Mouse (Mus musculus): ENCODE measurements around the gene Ddx25.
A peak's percentile ranks its signal among the peaks of the same experiment; 100 is the strongest.

Ddx25 gene

DNA sequence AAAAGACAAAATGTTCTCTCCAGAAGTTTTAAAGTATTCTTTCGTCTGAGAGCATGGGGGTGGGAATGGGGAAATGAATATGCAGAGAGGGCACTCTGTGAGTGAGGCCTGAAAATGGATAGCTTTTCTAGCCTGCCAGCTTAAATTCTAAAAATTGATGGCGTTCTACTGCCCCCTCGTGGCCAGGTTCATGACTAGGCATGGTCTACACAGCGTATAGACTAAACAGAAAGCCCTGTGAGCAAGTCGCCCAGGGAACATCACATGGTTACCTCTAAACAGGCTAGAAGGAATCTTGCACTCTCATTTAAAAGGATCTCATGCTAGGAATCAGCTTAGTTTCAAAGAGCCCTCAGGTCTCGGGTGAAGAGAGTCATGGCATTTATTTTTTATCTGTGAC is 16.8 kb downstream of the Ddx25 start:
- DNase-seq (ENCODE audit: low read depth, low spot score) = peak; percentile 88

DNA sequence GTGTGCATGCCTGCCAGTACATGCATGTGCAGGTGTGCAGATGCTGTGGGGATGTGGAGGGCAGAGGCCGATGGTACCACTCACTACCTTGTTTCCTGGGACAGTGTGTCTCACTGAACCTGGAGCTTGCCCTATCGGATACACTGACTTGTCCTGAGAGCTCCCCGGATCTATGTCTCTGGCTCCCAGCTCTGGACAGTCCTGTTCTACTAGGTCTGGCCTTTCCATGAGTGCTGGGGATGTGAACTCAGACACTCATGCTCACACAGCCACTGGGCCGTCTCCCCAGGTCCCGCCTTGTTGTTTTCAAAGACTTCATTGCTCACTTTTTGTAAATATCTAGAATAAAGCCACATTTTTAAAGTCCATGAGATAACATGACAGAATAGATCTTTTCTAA is 17.3 kb downstream of the Ddx25 start:
- no peak for DNase-seq (ENCODE audit: low read depth, low spot score)

DNA sequence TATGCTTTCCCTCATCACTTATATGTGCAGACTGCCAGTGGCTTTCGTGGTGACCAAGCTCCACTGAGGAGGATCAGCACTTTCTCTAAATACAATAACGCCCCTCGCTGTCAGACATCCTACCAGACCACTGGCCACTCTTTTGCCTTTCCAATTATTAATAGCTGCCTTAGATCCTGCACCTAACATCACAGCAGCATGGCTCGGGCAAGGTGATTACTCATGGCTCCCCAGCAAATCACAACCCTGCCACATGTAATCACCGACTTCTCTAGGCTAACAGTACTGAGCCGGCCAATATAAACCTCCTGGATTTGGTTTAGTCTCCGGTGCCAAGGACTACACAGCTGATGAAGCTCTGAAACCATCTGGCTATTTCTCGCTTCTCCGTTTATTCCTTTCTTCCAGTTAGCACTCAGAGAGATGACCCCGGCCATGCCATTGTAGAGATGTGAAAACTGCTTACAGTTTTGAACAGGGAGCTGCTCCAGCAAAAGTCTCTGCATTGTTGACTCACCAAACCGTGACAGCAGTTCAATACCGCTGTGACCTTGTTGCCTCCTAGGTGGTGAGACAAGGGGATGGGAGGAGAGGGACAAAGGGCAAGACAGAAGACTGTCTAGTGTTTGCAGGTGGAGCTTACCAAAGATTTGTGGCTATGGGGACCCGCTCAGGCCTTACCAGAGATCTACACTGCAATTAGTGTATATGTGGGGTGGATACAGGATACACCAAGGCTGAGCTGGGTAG is 19.2 kb downstream of the Ddx25 start:
- DNase-seq (ENCODE audit: low read depth, low spot score) = no peak

DNA sequence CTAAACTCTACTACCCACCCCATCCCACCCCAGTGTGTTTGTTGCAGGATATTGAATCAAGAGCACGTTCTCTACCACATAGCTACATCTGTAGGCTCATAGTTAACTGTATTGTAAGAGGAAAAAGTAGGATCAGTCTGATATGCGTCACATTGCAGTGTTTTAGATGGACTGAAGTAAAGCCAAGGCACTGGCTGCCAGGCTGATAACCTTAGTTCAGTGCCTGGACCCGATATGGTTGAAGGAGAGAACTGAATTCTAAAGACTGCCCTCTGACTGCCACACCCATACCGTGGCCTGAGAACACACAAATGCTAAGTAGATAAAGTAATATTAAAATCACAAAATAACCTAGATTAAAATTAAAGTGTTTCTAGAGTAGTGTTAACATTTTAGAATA is 22.5 kb downstream of the Ddx25 start:
- DNase-seq (ENCODE audit: low read depth, low spot score) = no peak

DNA sequence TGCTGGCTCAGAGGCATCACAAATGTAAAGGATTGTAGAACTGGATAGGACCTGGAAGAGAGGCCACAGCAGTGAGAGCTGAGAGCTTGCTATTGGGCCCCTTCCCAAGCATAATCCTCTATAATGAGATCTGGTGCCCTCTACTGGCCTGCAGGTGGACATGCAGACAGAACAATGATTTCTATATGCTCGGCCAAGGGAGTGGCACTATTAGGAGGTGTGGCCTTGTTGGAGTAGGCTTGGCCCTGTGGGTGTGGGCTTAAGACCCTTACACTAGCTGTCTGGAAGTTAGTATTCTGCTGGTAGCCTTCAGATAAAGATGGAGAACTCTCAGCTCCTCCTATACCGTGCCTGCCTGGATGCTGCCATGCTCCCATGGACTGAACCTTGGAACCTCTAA is 23.2 kb downstream of the Ddx25 start:
- DNase-seq (ENCODE audit: low read depth, low spot score) = peak; percentile 71

- no peak for DNase-seq (ENCODE audit: low read depth, low spot score)
These were observed 25.1 kb downstream of the Ddx25 start for GRCm38 (mm10) chr9:35533266-35533665.

DNA sequence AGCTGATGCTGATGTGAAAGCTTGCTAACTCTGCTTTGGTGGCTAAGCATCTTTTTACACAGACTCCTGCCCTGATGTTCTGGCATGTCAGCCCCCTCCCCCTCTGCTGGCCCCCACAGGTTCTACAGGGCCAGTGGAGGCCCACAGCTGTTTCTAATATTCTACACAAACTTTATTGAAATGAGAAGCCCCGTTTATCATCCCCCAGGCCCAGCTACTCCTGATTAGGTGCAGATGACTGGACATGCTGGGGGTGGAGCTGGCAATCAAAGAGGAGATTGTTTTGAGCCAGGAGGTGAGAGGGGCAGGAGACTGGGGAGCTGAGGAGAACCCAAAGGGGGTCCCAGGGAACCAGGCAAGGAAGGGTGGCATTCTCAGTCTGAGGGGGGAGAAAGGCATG is 28.5 kb downstream of the Ddx25 start:
- DNase-seq (ENCODE audit: low read depth, low spot score) = no peak

DNA sequence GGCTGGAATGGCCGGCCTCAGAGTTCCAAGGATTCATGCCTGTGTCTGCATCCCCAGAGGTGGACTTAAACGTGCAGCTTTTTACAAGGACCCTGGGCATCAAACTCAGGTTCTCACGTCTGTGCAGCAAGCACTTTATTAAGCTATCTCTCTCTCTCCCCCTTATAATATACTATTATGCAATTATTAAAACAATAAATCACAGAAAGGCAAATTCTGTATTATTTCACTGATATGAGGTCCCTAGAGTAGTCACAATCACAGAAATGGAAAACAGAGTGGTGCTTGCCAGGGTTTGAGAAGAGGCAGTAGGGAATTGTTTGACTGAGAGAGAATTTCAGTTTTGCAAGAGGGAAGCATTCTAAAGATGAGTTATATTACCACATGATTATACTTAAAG is 29.2 kb downstream of the Ddx25 start:
- DNase-seq (ENCODE audit: low read depth, low spot score) = no peak

- peak; percentile 94 for DNase-seq (ENCODE audit: low read depth, low spot score)
These were observed 34.4 kb downstream of the Ddx25 start for GRCm38 (mm10) chr9:35523941-35524411.

- DNase-seq (ENCODE audit: low read depth, low spot score) = peak; percentile 93
These were observed 34.8 kb downstream of the Ddx25 start for GRCm38 (mm10) chr9:35523541-35523940.

DNA sequence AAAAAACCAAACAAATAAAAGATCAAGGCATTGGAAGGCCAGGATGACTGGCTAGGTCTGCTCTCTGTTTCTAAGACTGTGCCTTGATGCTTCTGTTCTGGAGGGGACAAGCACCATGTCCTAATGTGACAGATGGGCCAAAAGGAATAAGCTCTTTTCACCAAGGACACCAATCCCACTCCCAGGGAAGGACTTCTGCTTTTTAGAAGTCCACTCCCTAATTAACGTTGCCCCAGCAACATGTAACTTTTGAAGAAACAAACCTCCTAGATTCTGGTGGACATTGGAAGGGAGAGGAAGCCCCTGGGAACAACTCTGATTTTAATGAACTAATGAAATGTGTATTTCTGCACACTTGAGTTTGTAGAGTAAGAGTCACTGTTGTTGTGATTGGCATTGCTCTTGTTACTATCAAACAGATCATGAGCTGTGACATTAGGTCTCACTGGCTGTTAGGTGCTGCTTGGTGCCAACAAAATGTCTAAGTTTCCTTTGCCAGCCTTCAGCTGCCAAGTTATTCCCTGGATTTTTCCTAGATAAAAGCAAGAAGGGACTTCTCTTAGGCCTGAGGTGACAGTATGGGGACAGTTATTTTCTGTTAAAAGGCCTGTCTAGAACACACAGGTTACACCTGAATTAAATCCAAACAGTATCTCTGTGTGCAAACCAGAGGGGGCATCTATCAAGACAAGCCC is 35.4 kb downstream of the Ddx25 start:
- DNase-seq (ENCODE audit: low read depth, low spot score) = peak; percentile 20

DNA sequence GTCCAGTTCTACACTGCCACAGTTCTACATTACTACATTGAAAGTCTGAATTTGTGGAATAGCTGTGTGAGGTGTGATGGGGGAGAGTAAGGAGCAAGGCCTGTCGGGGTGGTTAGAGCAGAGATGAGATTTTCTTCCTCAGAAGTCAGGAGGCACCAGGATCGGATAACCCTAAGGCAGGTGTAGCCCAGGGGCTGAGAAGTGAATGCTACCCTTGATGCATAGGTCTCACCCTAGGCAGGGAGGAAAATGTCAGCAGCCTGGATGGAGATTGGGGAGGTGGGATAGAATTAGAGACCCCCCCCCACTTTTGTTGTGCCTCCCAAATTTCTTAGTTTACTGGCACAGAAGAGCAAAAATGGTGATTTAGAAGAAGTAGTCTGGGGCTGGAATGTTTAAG is 36.1 kb downstream of the Ddx25 start:
- no peak for DNase-seq (ENCODE audit: low read depth, low spot score)

- DNase-seq (ENCODE audit: low read depth, low spot score) = no peak
These were observed 37.5 kb downstream of the Ddx25 start for GRCm38 (mm10) chr9:35520631-35521348.

- no peak for DNase-seq (ENCODE audit: low read depth, low spot score)
These were observed 40.2 kb downstream of the Ddx25 start, which contains the start of gene Gm1113 for GRCm38 (mm10) chr9:35518169-35518568. TSS of gene Gm1113 (minus strand) at chr9:35518269.

GRCm38 (mm10) chr9:35516711-35517110 is 41.6 kb downstream of the Ddx25 start:
- no peak for DNase-seq (ENCODE audit: low read depth, low spot score)

- no peak for DNase-seq (ENCODE audit: low read depth, low spot score)
These were observed 42.1 kb downstream of the Ddx25 start for GRCm38 (mm10) chr9:35516182-35516581.

DNA sequence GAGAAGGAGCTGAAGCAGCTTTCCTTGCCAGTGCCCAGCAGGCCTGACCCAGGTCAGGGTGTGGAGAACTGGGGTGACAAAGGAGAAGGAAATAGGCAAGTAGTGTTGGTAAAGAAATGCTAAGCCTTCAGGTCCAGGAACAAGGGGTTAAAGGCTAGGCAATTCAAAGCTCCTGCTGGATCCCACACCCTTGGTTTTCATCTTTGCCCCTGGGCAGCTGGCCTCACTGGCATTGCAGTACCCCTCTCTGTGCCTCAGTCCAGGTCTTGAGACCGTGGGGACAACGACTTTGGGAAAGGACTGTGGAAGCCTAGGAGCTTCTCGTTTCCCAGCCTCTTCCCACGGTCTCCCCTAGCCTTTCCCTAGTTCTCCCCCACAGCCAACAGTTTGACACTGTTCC is 44.4 kb downstream of the Ddx25 start:
- DNase-seq (ENCODE audit: low read depth, low spot score) = no peak

DNA sequence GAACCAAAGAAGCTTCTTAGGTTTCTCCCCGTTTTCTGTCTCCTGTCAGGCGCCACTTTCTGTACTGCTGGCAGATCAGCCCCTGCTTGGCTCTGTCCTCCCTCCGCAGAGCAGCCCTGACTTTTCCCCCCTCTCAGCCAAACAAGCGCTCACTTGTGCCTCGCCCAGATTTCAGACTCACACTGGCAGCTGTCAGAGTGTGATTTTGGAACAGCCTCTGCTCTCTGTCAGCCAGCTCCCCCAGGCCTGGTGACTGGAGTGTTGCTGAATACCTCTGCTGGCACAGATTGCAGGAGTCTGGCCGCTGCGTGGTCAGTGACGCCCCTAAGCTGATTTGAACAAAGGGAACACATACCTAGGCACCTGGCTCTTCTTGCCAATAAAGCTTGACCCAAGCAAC is 50.1 kb downstream of the Ddx25 start:
- DNase-seq (ENCODE audit: low read depth, low spot score) = peak; percentile 77

DNA sequence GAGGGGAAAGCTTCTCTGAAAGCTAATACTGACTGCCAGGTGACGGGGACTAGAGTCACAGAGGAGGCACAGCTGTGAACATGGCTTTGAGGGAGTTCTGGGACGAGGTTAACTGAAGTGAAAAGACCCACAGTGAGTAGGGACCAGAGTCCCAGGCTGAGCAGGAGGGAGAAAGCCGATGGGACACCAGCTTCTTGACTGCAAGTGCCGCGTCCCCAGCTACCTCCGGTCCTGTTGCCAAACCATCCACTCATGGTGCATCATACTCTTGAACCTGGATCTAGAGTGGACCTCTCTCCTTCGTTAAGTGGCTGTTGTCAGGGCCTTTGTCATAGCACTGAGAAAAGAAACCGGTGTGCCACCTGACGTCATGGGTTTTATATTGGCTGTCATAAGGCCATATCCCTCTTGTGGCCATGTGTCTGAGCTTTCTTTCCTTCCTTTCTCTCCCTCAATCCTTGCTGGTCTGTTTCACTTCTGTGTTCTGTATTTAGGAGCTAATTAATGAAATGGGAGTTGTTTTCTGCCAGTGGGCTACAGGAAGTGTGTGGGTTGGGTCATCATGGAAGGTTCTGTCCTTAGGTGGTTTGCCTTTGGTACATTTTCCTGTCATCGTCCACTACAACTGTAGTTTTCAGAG is 55.8 kb downstream of the Ddx25 start:
- DNase-seq (ENCODE audit: low read depth, low spot score) = no peak

DNA sequence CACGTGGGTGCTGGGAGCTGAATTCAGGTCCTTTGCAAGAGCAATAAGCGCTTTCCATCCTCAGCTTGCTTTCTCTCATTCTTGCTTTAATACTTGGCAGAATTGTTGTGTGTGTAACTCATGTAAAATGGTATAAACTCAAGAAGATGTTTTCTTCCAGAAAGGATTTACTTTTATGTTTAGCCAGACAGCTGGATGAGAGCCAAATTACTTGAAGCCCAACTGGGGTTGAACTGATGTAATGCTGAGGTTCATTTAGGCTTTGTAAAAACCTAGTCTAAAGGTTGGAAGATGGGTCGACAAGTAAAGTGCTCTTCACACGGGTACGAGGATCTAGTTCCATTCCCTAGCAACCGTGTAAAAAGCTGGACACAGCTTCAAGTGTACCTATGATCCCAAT is 58.4 kb downstream of the Ddx25 start:
- DNase-seq (ENCODE audit: low read depth, low spot score) = no peak

GRCm38 (mm10) chr9:35495471-35495870 is 62.9 kb downstream of the Ddx25 start:
- DNase-seq (ENCODE audit: low read depth, low spot score) = no peak

- no peak for DNase-seq (ENCODE audit: low read depth, low spot score)
These were observed 63.4 kb downstream of the Ddx25 start for GRCm38 (mm10) chr9:35494937-35495336.
